Comparison of ENCODE assay signal across 8 mouse cellular contexts in the genomic region with DNA sequence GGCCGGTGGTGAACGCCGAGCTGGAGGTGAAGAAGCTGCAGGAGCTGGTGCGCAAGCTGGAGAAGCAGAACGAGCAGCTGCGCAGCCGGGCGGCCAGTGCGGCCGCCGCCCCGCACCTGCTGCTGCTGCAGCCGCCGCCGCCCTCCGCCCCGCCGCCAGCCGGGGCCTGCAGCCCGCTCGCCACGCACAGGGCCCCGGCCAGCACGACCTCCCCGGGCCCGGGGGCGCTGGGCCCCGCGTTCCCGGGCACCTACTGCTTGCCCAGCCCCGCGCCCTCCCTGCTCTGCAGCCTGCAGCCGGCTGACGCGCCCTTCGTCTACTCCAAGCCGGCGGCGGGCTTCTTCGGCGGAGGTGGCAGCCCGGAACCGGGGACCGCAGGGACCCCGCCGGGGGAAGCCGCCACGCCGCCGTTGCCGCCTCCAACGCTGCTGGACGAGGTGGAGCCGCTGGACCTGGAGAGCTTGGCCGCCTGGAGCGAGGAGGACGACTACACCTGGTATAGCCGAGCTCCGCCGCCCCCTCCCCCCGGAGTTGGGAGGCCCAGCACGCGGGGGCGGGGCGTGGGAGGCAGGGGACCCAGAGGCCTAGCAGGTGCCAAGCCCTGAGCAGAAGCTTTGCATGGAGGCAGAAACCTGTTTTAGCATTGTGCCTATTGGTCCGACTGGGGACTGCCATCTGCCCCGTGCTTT. TPM values are rescaled to one million over a fixed set of nuclear protein-coding genes. Genes with fewer than 3 reads are reported as not detected.
DNase-seq lines count a peak whose midpoint lies in the region; ATAC-seq and TF ChIP-seq lines count a peak whose summit lies in the region.

No protein-coding gene starts in this region.

- H3K4me1 ChIP-seq in E14TG2a.4 (replicated peaks; ENCODE audit: low read depth, low read length) = peaks cover 9% of the 10 kb centered on the region; the same call in 1 of the 2 replicates
- H3K4me1 ChIP-seq in forebrain, embryonic 12.5 days = peaks cover 58% of the 10 kb centered on the region
- peaks cover 57% of the 10 kb centered on the region for H3K4me1 ChIP-seq in hindbrain, embryonic 13.5 days (replicated peaks)

- H3K4me3 ChIP-seq in E14TG2a.4 (replicated peaks; ENCODE audit: low read length) = peak overlapping the region; percentile 93
- H3K4me3 ChIP-seq in forebrain, embryonic 12.5 days (replicated peaks) = peak overlapping the region; percentile 89
- peak overlapping the region; percentile 97 for H3K4me3 ChIP-seq in hindbrain, embryonic 13.5 days

- DNase-seq in brain, embryonic 18.5 days (ENCODE audit: low read depth, low spot score) = peak; percentile 39
- peak; percentile 72 to 76 for DNase-seq in layer of hippocampus, postnatal 36 days
- DNase-seq in lung, postnatal 25 days (ENCODE audit: low spot score) = peak; percentile 51
- DNase-seq in retina, adult 2 months (ENCODE audit: low read depth, low spot score) = peak; percentile 50
- peak; percentile 93 for DNase-seq in thymus, postnatal 14 days

- H3K9me3 ChIP-seq in E14TG2a.4 (ENCODE audit: low read length) = peaks cover 25% of the 10 kb centered on the region
- H3K9me3 ChIP-seq in forebrain, embryonic 12.5 days = no peaks in the 10 kb centered on the region
- H3K9me3 ChIP-seq in hindbrain, embryonic 13.5 days = no peaks in the 10 kb centered on the region

- WGBS in forebrain, embryonic 12.5 days = under 1% methylated on average over 44 of the region's 67 CpGs
- 1% methylated on average over 42 of the region's 67 CpGs for WGBS in hindbrain, embryonic 13.5 days

- peak overlapping the region; percentile 57 for H3K4me2 ChIP-seq in forebrain, embryonic 12.5 days
- peak overlapping the region; percentile 77 for H3K4me2 ChIP-seq in hindbrain, embryonic 13.5 days

- no peak for TF ChIP-seq CTCF in E14TG2a.4 (conservative IDR thresholded peaks at IDR 0.05; ENCODE audit: low read length)

- H3K36me3 ChIP-seq in E14TG2a.4 (ENCODE audit: insufficient read depth, low read length) = no peaks in the 10 kb centered on the region
- H3K36me3 ChIP-seq in forebrain, embryonic 12.5 days (replicated peaks) = no peaks in the 10 kb centered on the region
- H3K36me3 ChIP-seq in hindbrain, embryonic 13.5 days = no peaks in the 10 kb centered on the region

- peak overlapping the region; percentile 95 for H3K9ac ChIP-seq in forebrain, embryonic 12.5 days
- H3K9ac ChIP-seq in hindbrain, embryonic 13.5 days = peak overlapping the region; percentile 99

- no peaks in the 10 kb centered on the region for H3K27me3 ChIP-seq in E14TG2a.4 (ENCODE audit: insufficient read depth, low read length)
- no peaks in the 10 kb centered on the region for H3K27me3 ChIP-seq in forebrain, embryonic 12.5 days
- H3K27me3 ChIP-seq in hindbrain, embryonic 13.5 days = no peaks in the 10 kb centered on the region

- H3K27ac ChIP-seq in forebrain, embryonic 12.5 days = peak overlapping the region; percentile 99
- H3K27ac ChIP-seq in hindbrain, embryonic 13.5 days = peak overlapping the region; percentile 99

- peak; percentile 74 for ATAC-seq in forebrain, embryonic 12.5 days (ENCODE audit: low FRiP score)
- ATAC-seq in hindbrain, embryonic 13.5 days (ENCODE audit: low FRiP score) = peak; percentile 75

RNA-seq across cellular contexts. Expression of a gene that starts 0.5 kb away (rescaled TPM):
- 27.8 and 29.5 TPM in 2 replicates for polyA plus RNA-seq in forebrain, embryonic 12.5 days (2016; fragmentation: Nextera tagmentation; extraction: Ambion mirVana)
- 14.2 and 15.4 TPM in 2 replicates for polyA plus RNA-seq in hindbrain, embryonic 13.5 days (2015; fragmentation: Nextera tagmentation; extraction: Ambion mirVana)
- 10 to 100 TPM; 51.6 to 53.1 TPM for total RNA-seq in layer of hippocampus, postnatal 36 days (2021)

Comparison
In these comparisons a context has a peak if more than half of its experiments do, and no peak if none do; other contexts are left out.
1. Peak in every context shown above with its lines: DNase-seq, ATAC-seq, H3K4me3 ChIP-seq and H3K27ac ChIP-seq.
2. DNase-seq: peak in every context shown above with its lines; median percentile 93 in thymus, postnatal 14 days; 74 in layer of hippocampus, postnatal 36 days; 51 in lung, postnatal 25 days; 50 in retina, adult 2 months; 39 in brain, embryonic 18.5 days.